Mouse (Mus musculus) embryo, embryonic 10.5 days (tissue): ENCODE data around the gene Hist1h4b.
"Not testable (repeated sequence)": the region's sequence is repeated elsewhere in the genome, so short reads cannot be mapped to it uniquely, and the experiment has no call there.

Experiments used
- DNase-seq: peaks from one replicate; pipeline ENCODE4 v3.0.0-alpha.2; 2015; ENCODE audit warnings: low spot score

Gene Hist1h4b

DNA sequence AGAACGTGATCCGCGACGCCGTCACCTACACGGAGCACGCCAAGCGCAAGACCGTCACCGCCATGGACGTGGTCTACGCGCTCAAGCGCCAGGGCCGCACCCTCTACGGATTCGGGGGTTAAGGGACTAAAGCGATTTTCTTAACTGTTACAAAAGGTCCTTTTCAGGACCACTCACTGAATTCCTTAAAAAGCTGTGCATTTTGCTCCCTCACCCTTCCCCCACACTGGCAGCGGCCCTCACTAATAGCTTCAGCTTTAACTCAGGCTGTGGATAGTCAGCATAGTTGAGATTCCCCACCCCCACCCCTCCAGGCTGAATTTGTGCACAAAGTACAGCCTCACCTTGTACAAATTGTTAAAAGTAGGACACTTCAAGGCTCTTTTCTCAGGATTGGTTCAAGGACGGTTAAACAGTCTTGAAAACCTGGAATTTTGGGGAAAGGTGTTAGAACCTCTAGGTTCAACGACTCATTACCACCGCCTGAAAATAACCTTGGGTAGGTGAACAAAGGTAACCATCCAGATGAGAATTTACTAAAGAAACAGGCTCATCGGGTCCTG is 479 bp downstream of the Hist1h4b start:
- DNase-seq = peak; percentile 81

DNA sequence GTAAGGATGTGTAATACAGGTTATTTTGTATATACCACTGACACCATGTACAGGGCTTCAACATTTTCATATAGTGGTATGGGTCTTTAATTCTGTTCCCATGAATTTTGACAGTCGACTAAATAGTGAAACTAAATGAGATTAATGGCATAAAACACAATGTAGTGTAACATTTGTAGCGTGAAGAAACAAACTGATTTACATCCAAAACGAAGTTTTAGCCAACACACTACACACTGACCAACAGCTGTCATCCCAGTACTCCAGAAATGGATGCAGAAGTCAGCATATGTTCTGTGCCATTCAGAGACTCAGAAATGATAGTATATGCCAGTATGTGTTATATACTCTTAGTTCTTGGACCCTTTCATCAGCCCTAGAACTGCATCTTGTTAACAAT is 1.1 kb downstream of the Hist1h4b start:
- peak; percentile 39 for DNase-seq

DNA sequence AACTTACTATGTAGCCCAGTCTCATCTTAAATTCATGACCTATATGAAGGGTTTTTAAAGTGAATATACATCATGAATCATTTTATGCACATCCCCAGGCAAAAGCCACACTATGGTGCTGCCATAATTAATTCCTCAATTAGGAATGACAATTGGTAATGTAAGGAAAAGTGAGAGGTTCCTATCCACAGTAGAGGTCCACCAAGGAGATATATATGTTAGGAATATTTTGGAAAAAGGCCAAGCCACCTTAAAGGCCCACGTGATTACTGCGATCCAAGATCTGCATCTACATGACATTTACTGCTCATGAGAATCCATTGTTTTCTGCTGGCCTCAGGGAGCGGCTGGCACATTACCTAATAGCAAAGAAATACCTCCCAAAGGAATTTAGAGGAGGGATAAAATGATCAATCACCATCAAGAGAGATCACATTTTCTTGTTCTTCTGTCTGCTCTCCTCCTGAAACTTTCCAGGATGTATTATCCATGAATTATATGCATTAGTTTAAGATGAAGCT is 2.5 kb downstream of the Hist1h4b start:
- peak; percentile 19 for DNase-seq

DNA sequence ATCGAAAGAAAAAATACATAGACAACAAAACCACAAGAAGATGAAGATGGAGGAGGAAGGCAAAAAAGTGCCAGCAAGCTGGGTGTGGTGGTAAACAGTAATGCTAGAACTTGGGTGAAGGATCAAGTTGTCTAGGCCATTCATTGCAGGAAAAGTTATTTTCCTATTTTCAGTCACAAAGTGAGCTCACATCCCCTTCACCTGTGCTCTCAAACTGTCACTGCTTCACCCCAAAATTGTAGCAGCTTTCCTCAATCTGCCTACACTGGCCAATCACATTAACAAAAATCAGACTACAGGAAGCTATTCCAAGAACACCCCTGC is 3.1 kb downstream of the Hist1h4b start:
- no peak for DNase-seq

DNA sequence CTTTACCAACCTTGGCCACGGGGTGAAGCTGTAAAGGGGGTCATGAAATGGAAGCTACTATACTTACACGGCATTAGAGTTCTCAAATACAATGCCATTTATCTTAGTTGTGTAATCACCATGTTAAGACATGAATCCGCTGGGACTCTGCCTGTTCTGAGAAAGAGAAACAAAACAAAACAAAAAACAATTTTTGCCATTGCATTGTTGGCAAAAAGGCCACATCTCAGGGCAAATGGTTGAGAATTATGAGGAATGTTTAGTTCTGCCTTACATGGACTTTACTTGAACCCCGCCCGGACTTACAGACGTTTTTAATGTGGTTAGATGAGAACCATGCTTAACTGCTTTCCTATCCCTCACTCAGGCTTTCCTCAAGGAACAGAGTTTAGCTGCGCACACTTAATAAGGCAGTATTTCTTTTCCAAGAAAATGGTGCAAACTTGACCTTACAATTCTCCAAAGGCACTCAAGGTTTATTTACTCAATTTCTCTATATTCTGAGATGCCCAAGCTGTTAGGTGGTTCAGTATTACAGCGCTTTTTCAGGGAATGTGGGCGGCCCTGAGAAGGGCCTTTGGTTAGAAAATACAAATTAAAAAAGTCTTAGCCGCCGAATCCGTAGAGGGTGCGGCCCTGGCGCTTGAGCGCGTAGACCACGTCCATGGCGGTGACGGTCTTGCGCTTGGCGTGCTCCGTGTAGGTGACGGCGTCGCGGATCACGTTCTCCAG is 3.6 kb downstream of the Hist1h4b start:
- peak; percentile 76 for DNase-seq

DNA sequence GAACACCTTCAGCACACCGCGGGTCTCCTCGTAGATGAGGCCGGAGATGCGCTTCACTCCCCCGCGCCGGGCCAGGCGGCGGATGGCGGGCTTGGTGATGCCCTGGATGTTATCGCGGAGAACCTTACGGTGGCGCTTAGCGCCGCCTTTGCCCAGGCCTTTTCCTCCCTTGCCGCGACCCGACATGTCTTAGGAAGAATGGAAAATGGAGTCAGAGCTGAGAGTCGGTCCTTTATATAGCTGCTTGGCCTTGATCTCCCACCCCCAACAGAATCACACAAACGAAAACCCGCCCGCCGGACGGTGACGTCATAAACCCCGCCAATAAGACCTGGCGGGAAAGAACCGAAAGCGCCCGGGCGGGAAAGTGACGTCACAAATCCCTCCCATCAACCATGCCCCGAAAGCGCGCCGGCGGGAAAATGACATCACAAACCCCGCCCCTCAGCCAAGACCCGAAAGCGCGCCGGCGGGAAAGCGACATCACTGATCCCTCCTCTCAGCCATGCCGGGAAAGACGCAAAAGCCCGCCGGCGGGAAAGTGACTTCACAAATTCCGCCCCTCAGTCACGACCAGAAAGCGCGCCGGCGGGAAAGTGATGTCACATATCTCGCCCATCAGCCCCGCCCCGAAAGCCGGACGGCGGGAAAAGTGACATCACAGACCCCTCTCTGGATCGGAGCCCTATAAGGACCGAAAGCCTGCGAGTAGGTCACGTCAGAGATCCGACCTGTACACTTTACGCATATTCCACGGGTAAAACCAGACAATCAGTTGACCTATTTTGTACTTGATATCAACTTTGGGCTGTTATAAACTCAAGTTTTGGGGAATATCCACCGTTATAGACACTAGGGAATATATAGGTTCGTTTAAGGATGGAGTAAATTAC is 4.4 kb downstream of the Hist1h4b start, which contains the start of gene Hist1h4a:
Gene Hist1h4a (minus strand): TSS at position 259 of the 893 bp plus-strand sequence.
- peak; percentile 99 for DNase-seq

DNA sequence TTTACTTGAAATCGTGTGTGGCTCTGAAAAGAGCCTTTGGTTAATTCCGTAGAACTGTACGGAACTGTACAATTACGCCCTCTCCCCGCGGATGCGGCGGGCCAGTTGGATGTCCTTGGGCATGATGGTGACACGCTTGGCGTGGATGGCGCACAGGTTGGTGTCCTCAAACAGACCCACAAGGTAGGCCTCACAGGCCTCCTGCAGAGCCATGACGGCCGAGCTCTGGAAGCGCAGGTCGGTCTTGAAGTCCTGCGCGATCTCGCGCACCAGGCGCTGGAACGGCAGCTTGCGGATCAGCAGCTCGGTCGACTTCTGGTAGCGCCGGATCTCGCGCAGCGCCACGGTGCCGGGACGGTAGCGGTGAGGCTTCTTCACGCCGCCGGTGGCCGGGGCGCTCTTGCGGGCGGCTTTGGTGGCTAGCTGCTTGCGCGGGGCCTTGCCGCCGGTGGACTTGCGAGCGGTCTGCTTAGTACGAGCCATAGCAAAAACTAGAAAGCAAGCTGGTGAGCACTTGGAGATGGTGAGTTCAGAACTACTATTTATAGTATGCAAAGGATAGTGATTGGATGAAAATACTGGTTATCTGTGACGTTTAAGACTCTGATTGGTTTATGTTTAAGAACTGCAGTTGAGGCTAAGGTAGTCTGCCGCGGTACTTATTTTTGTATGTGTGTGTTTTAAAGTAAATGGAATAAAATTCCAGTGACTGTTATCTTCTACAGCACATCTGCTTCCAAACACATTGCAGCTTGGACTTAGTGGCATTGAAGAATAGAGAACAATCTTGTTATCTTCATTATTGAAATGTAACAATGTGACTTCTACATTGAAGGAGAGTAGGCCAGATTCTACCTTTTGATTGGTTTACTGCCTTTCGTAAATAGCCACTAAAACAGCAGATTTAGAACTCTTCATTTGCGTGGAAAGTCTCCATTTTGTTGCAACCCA is 5.3 kb downstream of the Hist1h4b start, which contains the start of gene Hist1h3a:
Gene Hist1h3a (minus strand): TSS at position 516 of the 951 bp plus-strand sequence.
- DNase-seq = peak; percentile 90

DNA sequence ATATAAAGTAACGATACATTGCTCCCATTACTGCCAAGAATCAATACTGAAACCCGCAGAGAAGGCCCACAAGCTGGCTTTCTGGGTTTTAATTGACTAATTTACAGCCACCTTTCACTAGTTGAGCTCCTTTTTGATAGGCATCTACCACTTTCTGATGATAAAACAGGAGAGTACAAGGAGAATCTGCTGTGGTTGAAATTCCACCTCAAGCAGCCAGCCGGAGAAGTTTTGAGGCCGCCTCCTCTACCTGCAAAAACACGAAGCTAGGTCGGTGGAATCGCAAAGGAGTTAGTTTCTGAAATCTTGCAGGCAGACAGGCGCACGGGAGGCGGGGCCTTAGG is 6.4 kb downstream of the Hist1h4b start:
- no peak for DNase-seq

DNA sequence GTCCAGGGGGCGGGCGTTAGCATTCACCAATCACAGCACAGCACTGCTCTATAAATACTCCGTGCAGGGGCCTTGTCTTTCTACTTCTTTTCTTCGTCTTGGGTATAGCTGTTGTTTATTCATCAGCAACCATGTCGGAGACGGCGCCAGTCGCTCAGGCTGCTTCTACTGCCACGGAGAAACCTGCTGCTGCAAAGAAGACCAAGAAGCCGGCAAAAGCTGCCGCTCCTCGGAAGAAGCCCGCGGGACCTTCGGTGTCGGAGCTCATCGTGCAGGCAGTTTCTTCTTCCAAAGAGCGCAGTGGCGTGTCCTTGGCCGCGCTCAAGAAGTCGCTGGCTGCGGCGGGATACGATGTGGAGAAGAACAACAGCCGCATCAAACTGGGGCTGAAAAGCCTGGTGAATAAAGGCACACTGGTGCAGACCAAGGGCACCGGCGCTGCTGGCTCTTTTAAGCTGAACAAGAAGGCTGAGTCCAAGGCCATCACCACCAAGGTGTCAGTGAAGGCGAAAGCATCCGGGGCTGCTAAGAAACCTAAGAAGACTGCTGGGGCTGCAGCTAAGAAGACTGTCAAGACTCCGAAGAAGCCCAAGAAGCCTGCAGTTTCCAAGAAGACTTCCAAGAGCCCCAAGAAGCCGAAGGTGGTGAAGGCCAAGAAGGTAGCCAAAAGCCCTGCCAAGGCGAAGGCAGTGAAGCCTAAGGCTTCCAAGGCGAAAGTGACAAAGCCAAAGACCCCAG is 6.9 kb downstream of the Hist1h4b start, which contains the start of gene Hist1h1a:
Gene Hist1h1a (plus strand): TSS at position 81 of the 738 bp plus-strand sequence.
- DNase-seq = peak; percentile 98

DNA sequence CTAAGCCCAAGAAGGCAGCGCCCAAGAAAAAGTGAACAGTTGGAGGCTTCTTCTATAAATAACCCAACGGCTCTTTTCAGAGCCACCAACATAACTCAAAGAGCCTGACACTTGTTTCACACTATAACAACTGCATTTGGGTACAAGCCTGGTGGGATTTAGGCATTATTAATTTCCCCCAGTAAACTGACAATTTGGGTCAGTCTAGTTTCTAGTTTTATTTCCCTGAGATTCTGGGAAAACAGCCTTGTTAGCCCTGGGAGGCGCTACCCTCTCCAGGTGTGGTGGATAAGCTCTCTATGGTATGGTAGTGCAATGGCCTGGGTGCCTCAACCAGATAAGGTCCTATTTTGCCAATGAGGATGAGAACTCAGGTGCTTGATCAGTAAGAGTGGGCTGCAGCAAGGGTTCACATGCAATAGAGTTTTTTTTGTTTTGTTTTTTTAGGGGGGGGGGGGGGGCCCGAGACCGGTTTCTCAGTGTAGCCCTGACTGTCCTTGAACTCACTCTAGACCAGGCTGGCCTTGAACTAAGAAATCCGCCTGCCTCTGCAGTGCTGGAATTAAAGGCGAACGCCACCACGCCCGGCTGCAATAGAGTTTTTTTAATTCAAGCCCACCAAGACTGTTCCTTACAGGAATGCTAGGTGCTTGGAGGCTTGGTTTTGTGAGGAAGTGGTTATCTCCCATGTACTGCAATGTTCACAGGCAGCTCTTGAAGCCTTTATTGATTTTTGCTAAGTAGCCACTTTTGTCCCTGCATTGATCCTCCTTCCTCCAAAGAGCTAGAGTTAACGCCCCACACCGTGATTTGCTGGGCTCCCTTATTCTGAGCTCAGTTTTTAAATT is 7.7 kb downstream of the Hist1h4b start:
- DNase-seq = peak; percentile 61

DNA sequence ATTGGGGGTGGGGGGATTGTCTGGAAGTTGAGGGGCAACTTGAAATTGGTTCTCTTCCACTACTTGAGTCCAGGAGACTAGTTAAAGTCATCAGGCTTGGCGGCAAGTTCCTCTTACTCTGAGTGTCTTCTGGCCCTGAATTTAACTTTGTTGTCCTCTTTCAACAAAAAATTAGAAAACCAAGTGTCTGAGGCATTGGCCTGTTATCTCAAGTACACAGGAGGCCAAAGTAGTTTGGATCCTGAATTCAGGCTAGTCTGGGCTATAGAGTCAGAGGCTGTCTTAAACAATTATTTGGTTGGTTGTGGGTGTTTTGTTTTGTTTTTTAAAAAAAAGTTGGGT is 8.3 kb downstream of the Hist1h4b start:
- DNase-seq = no peak

DNA sequence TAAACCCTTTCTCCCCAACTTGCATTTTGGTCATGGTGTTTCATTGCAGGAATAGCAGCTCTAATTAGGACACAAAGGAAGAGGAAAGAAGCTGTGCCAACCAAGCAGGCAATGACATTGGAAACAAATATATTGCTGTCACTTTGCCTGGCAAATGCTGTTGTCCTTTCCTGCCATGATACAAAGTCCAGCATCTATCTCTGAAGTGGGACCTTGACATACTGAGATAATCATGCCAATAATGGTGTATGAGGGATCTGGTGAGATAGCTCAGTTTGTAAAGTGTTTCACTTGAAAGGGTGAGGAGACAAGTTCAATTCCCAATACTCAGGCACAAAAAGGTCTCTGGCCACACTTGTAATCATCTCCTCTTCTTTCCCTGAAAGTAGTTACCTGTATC is 10.0 kb downstream of the Hist1h4b start:
- DNase-seq = no peak

DNA sequence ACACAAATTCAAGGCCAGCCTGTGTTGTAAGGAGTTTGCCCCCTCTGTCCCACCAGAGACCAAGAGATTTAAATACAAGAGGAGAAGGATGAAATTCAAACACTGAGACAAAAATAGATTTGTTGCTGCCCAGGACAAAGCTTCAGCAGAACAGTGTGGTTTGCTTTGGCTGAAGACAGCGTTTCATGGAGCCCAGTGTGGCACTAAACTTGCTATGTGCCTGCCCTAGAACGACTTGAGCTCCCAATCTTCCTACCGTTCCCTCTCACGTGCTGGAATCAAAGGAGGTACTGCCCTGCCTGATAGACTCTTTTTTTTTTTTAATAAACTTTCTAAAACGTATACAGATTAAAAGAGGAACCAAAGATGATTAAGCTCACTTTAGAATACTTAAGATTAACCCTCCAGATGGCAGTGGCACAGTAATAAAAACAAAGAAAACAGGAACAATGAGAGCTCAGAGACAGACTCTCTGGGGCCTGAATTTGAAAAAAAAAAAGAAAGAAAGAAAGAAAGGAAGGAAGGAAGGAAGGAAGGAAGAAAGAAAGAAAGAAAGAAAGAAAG is 12.1 kb downstream of the Hist1h4b start:
- DNase-seq = no peak

DNA sequence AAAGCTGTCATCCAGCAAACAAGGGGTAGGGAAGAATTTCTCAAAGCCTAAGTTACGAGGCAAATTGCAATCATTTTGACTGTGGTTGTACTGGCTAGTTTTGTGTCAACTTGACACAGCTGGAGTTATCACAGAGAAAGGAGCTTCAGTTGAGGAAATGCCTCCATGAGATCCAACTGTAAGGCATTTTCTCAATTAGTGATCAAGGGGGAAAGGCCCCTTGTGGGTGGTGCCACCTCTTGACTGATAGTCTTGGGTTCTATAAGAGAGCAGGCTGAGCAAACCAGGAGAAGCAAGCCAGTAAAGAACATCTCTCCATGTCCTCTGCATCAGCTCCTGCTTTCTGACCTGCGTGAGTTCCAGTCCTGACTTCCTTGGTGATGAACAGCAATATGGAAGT is 12.8 kb downstream of the Hist1h4b start, which contains the start of gene Trim38:
Gene Trim38 (plus strand): TSS at position 301 of the 400 bp plus-strand sequence.
- not testable (repeated sequence) for DNase-seq

DNA sequence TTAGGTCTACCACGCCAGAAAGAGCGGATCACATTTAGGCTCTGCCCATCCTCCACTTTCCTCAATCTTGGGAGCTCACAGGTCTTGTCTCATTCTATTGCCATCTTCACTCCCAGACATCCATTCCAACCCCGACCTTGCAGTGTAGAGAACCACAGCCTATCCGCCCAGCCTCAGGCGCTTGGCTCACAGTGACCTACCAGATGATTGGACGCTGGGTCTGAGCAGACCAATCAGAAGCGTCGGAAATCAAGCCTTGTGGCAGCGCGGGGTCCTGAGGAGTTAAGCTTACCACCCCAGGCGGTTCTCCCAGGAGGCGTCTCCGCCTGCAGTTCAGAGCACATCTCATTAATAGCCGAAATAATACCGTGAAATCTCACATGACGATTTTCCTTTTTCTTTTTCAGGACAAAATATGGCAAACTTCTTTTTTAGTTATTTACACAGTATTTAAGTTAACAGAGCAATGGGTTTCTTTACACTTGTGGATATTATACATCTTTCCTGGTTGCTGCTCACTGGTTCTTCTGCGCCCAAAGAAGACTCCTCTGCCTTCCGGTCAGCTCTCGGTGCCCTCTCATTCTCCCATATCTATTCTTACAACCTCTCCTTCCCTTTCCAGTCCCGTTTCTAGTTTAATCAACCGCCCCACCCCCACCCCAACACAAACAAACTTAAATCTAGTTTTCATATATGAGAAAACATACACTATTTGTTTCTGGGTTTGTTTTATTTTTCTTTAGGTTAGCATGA is 15.9 kb downstream of the Hist1h4b start:
- peak; percentile 83 for DNase-seq

DNA sequence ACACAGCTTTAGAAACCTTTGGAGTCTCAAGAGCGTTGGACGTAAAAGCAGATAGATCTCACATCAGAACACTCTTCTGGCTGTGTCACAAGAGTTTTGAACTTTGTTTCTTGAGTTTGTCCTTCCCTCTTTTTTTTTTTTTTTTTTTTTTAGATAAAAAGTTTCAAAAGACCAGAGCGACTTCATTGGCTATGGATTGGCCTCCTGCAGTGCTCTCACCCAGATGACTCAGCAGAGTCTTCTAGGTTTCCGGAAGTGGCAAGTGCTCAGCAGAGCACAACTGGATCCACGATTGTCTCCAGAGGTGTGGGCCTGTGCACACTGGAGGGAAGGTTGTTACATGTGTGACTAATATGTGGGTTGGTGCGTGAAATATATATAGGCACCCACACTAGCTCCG is 21.5 kb downstream of the Hist1h4b start:
- DNase-seq = no peak

DNA sequence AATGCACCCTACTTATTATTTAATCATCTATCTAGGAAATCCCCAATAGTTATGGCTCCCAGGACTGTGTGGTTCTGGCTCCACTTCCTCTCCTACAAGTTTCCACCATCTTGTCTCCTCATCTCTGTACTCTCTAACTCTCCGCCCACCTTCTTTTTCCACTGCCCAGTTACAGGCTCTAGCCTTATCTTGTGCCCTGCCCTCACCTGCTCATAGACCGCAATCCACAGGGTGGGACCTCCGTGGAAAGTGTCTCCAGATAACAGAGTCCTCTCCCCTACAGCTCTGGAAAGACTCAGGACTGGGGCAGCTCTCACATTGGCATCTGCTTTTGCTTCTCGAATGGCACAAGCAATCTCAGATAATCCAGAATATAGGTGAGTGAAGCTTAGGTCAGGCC is 22.2 kb downstream of the Hist1h4b start:
- no peak for DNase-seq

DNA sequence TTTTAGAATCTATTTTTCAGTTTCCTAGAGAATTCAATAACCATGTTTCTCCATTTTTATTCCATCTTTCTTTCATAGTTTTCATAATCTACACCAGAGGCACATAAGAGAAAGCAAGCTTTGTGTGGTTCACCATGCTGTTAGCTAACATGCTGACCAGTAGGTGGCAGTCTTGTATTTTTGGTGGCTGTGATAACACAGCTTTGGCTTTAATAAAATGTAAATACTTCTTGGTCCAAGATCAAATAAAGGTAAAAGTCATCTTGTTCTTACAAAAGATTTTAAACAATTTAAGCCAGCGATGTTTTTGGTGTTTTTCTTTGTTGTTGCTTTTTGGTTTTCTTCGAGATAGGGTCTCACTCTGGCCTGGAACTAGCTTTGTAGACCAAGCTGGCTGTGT is 35.7 kb downstream of the Hist1h4b start:
- DNase-seq = peak; percentile 77

DNA sequence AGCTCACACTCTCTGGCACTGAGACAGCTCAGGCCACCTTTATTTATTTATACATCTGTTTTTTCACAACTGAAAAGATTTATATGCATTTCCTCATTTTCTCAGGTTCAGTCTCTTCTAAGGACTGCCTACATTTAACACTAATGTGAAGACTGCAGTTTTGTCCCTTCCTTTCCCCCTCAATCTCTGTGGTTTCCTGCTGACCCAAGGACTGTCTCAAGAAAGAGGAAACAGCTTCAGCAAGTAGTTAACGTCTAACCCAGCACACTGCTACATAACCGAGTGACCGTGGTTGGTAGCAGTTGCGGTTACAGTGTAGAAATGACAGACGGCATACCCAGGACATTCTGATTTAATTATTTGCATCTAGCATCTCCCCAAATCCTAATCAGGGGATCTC is 42.6 kb downstream of the Hist1h4b start:
- DNase-seq = no peak
